Mouse (Mus musculus): ENCODE data around the gene Ss18l1. TPM values are rescaled to one million over a fixed set of nuclear protein-coding genes. Genes with fewer than 3 reads are reported as not detected.

Ss18l1 gene
- 0.75 and 0.88 TPM in 2 replicates for polyA plus RNA-seq (2015; fragmentation: Nextera tagmentation; extraction: Ambion mirVana)

GRCm38 (mm10) chr2:180042256-180042857 is at the start of gene Ss18l1, which contains the start of gene Psma7:
Ss18l1 (plus strand) TSS chr2:180042509.
Psma7 (minus strand) TSS chr2:180042433.
- H3K27ac ChIP-seq (replicated peaks), result peak within 1 kb of the TSS; percentile 95
- H3K27me3 ChIP-seq, result peaks cover 19% of the 10 kb centered on the region
- under 1% methylated on average over 78 of the region's 78 CpGs for WGBS (ENCODE audit: insufficient replicate concordance)
- peaks cover 20% of the 10 kb centered on the region for H3K36me3 ChIP-seq (replicated peaks)
- H3K9ac ChIP-seq, result peak within 1 kb of the TSS; percentile 84
- ATAC-seq (ENCODE audit: insufficient read depth), result peak; percentile 97
- H3K4me1 ChIP-seq (replicated peaks), result peaks cover 35% of the 10 kb centered on the region
- H3K4me2 ChIP-seq, result peak within 1 kb of the TSS; percentile 100
- H3K9me3 ChIP-seq (replicated peaks), result no peaks in the 10 kb centered on the region
- H3K4me3 ChIP-seq (replicated peaks), result peak within 1 kb of the TSS; percentile 84

- Histone ChIP-seq H3K9me3 (replicated peaks) (no peaks in the 10 kb centered on the region), H3K4me3 (replicated peaks) (no peak overlapping the region), H3K4me1 (replicated peaks) (no peaks in the 10 kb centered on the region), H3K9ac (no peak overlapping the region), H3K27ac (replicated peaks) (no peak overlapping the region), H3K4me2 (no peak overlapping the region), H3K27me3 (no peaks in the 10 kb centered on the region), H3K36me3 (replicated peaks) (no peaks in the 10 kb centered on the region)
- ATAC-seq (ENCODE audit: insufficient read depth), result no peak
- 66% methylated on average over 5 of the region's 5 CpGs for WGBS (ENCODE audit: insufficient replicate concordance)
Measured at GRCm38 (mm10) chr2:179993071-179993470, 49.2 kb upstream of the Ss18l1 start.

GRCm38 (mm10) chr2:179998431-179998830 is 43.9 kb upstream of the Ss18l1 start:
- H3K36me3 ChIP-seq (replicated peaks), result no peaks in the 10 kb centered on the region
- no peaks in the 10 kb centered on the region for H3K9me3 ChIP-seq (replicated peaks)
- WGBS (ENCODE audit: insufficient replicate concordance), result 34% methylated on average over 4 of the region's 4 CpGs
- H3K4me1 ChIP-seq (replicated peaks), result no peaks in the 10 kb centered on the region
- no peak overlapping the region for H3K4me2 ChIP-seq
- no peak overlapping the region for H3K9ac ChIP-seq
- H3K4me3 ChIP-seq (replicated peaks), result no peak overlapping the region
- 0 out of 2 replicates have a peak, but pooled peaks cover 5% of the 10 kb centered on the region for H3K27me3 ChIP-seq
- ATAC-seq (ENCODE audit: insufficient read depth), result no peak
- no peak overlapping the region for H3K27ac ChIP-seq (replicated peaks)

DNA sequence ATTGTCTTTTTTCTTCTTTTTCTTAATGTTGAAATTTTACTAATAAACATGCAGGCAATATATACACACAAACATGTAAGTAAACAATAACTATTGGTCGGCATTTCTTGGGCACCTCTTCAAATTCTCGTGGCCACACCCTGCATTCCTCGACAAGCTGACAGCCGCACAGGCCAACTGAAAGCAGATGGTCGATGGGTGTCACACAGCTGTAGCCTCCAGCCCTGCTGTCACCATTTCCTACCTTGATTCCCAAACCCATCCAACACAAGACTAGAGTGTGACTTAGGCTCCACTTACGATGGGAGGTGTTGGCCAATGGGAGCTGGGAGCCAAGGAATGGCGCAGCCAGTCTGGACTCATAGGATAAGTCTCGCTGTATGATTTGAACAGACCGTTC is 40.7 kb upstream of the Ss18l1 start:
- no peak overlapping the region for H3K4me2 ChIP-seq
- no peak overlapping the region for H3K4me3 ChIP-seq (replicated peaks)
- H3K27me3 ChIP-seq, result peaks cover 9% of the 10 kb centered on the region; the same call in 1 of the 2 replicates
- no peak overlapping the region for H3K27ac ChIP-seq (replicated peaks)
- no peaks in the 10 kb centered on the region for H3K4me1 ChIP-seq (replicated peaks)
- no peak overlapping the region for H3K9ac ChIP-seq
- no peak for ATAC-seq (ENCODE audit: insufficient read depth)
- 70% methylated on average over 9 of the region's 9 CpGs for WGBS (ENCODE audit: insufficient replicate concordance)
- no peaks in the 10 kb centered on the region for H3K36me3 ChIP-seq (replicated peaks)
- H3K9me3 ChIP-seq (replicated peaks), result no peaks in the 10 kb centered on the region

GRCm38 (mm10) chr2:180005656-180006351 is 36.5 kb upstream of the Ss18l1 start:
- H3K27me3 ChIP-seq, result peaks cover 5% of the 10 kb centered on the region
- no peak overlapping the region for H3K27ac ChIP-seq (replicated peaks)
- ATAC-seq (ENCODE audit: insufficient read depth), result no peak
- H3K4me1 ChIP-seq (replicated peaks), result no peaks in the 10 kb centered on the region
- no peaks in the 10 kb centered on the region for H3K36me3 ChIP-seq (replicated peaks)
- WGBS (ENCODE audit: insufficient replicate concordance), result 38% methylated on average over 5 of the region's 5 CpGs
- H3K9ac ChIP-seq, result no peak overlapping the region
- H3K4me2 ChIP-seq, result no peak overlapping the region
- H3K4me3 ChIP-seq (replicated peaks), result no peak overlapping the region
- H3K9me3 ChIP-seq (replicated peaks), result no peaks in the 10 kb centered on the region

DNA sequence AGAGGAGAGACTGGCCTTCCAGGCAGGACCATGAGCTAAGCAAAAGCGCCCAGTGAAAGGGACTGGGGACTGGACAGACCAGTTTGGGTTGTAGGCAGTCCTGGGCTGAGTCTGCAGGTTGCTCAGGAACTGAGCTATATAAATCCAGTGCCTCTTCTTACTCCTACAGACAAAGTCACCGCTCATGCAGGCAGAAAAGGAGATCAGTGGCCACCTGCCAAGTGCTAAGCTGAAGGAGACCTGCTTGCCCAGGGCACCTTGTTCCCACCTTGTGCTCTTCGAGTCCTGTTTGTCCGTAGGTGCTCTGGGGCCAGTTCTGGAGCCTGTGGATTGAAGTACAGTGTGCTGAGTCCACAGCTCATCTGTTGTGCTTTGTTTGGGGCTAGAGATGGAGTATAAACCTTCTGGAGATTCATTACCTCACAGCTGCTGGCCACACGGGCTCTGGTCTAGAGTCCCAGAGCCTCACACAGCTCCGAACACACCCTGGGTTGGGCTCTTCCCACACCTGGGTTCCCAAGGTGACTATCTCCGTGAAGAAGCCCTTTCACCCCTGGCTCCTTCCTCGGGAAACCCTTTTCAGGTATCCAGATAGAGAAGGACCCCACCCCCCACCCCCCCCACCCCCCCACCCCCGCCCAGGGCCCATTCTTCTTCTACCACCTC is 35.8 kb upstream of the Ss18l1 start:
- H3K36me3 ChIP-seq (replicated peaks), result no peaks in the 10 kb centered on the region
- H3K4me1 ChIP-seq (replicated peaks), result no peaks in the 10 kb centered on the region
- peaks cover 5% of the 10 kb centered on the region for H3K27me3 ChIP-seq
- WGBS (ENCODE audit: insufficient replicate concordance), result 33% methylated on average over 9 of the region's 9 CpGs
- no peak overlapping the region for H3K27ac ChIP-seq (replicated peaks)
- no peak overlapping the region for H3K4me3 ChIP-seq (replicated peaks)
- no peak overlapping the region for H3K4me2 ChIP-seq
- ATAC-seq (ENCODE audit: insufficient read depth), result no peak
- H3K9ac ChIP-seq, result no peak overlapping the region
- no peaks in the 10 kb centered on the region for H3K9me3 ChIP-seq (replicated peaks)

DNA sequence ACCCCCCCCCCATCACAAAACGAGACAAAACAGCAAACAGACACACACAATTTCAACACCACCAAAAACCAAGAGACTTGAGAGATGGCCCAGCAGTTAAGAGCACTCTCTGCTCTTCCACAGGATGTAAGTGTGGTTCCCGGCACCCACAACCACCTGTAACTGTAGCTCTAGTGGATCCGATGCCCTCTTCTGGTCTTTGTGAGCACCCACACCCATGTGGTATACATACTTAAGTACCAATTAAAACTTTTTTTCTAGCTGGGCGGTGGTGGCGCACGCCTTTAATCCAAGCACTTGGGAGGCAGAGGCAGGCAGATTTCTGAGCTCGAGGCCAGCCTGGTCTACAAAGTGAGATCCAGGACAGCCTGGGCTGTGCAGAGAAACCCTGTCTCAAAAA is 31.6 kb upstream of the Ss18l1 start:
- H3K27me3 ChIP-seq, result peaks cover 10% of the 10 kb centered on the region
- no peak overlapping the region for H3K4me3 ChIP-seq (replicated peaks)
- WGBS (ENCODE audit: insufficient replicate concordance), result 84% methylated on average over 7 of the region's 7 CpGs
- H3K9ac ChIP-seq, result no peak overlapping the region
- H3K27ac ChIP-seq (replicated peaks), result no peak overlapping the region
- H3K9me3 ChIP-seq (replicated peaks), result no peaks in the 10 kb centered on the region
- no peaks in the 10 kb centered on the region for H3K4me1 ChIP-seq (replicated peaks)
- no peak for ATAC-seq (ENCODE audit: insufficient read depth)
- H3K4me2 ChIP-seq, result no peak overlapping the region
- H3K36me3 ChIP-seq (replicated peaks), result no peaks in the 10 kb centered on the region

- peaks cover 7% of the 10 kb centered on the region for H3K27me3 ChIP-seq
- no peaks in the 10 kb centered on the region for H3K36me3 ChIP-seq (replicated peaks)
- H3K4me2 ChIP-seq, result no peak overlapping the region
- H3K4me3 ChIP-seq (replicated peaks), result no peak overlapping the region
- no peaks in the 10 kb centered on the region for H3K9me3 ChIP-seq (replicated peaks)
- no peak for ATAC-seq (ENCODE audit: insufficient read depth)
- H3K4me1 ChIP-seq (replicated peaks), result no peaks in the 10 kb centered on the region
- H3K27ac ChIP-seq (replicated peaks), result no peak overlapping the region
- WGBS (ENCODE audit: insufficient replicate concordance), result 72% methylated on average over 6 of the region's 6 CpGs
- no peak overlapping the region for H3K9ac ChIP-seq
Measured at GRCm38 (mm10) chr2:180011370-180011769, 30.9 kb upstream of the Ss18l1 start.

DNA sequence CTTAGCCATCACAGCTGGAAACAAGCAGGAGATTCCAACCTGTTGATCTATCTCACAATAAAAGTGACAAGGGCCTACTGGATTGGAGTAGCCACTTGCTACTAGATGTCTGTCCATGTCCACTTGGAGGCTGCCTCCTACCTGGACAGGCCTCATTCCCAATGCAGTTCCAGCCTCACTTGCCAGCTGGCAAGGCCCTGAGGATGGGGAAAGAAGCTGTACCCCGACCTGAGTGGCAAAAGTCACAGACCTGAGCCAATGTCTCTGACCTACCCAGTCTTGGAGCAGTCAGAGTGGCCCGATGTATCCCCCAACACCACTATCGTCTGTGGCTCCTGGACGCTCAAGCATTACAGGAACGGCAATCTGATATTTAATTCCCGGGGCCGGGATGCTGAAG is 28.6 kb upstream of the Ss18l1 start:
- Histone ChIP-seq H3K9me3 (replicated peaks) (no peaks in the 10 kb centered on the region), H3K4me3 (replicated peaks) (no peak overlapping the region), H3K36me3 (replicated peaks) (no peaks in the 10 kb centered on the region), H3K4me1 (replicated peaks) (no peaks in the 10 kb centered on the region), H3K27ac (replicated peaks) (no peak overlapping the region), H3K27me3 (peaks cover 11% of the 10 kb centered on the region), H3K4me2 (no peak overlapping the region), H3K9ac (no peak overlapping the region)
- ATAC-seq (ENCODE audit: insufficient read depth), result no peak
- WGBS (ENCODE audit: insufficient replicate concordance), result 72% methylated on average over 7 of the region's 7 CpGs

GRCm38 (mm10) chr2:180017632-180018031 is 24.7 kb upstream of the Ss18l1 start:
- H3K27ac ChIP-seq (replicated peaks), result no peak overlapping the region
- no peaks in the 10 kb centered on the region for H3K4me1 ChIP-seq (replicated peaks)
- H3K27me3 ChIP-seq, result peaks cover 39% of the 10 kb centered on the region
- no peaks in the 10 kb centered on the region for H3K36me3 ChIP-seq (replicated peaks)
- H3K4me3 ChIP-seq (replicated peaks), result no peak overlapping the region
- H3K9me3 ChIP-seq (replicated peaks), result no peaks in the 10 kb centered on the region
- ATAC-seq (ENCODE audit: insufficient read depth), result no peak
- no peak overlapping the region for H3K9ac ChIP-seq
- WGBS (ENCODE audit: insufficient replicate concordance), result 63% methylated on average over 4 of the region's 4 CpGs
- H3K4me2 ChIP-seq, result no peak overlapping the region

- no peak for ATAC-seq (ENCODE audit: insufficient read depth)
Measured at GRCm38 (mm10) chr2:180018573-180018972, 23.7 kb upstream of the Ss18l1 start.

More at GRCm38 (mm10) chr2:180018573-180018972, 23.7 kb upstream of the Ss18l1 start:
- Histone ChIP-seq H3K4me1 (replicated peaks) (peaks cover 2% of the 10 kb centered on the region), H3K27ac (replicated peaks) (no peak overlapping the region), H3K27me3 (peaks cover 48% of the 10 kb centered on the region), H3K4me2 (no peak overlapping the region), H3K9ac (no peak overlapping the region), H3K36me3 (replicated peaks) (no peaks in the 10 kb centered on the region), H3K9me3 (replicated peaks) (no peaks in the 10 kb centered on the region), H3K4me3 (replicated peaks) (no peak overlapping the region)
- WGBS (ENCODE audit: insufficient replicate concordance), result 69% methylated on average over 9 of the region's 9 CpGs
